Mouse (Mus musculus) liver, embryonic 12.5 days (tissue): ENCODE results near the gene Crocc. TPM values are rescaled to one million over a fixed set of nuclear protein-coding genes. Genes with fewer than 3 reads are reported as not detected.

Experiments used
- ATAC-seq: fragments of 200-750 bp; cut with Nextera tagmentation; 2 replicates; pipeline ENCODE4 v1.8.0; 2017; ENCODE audit warnings: moderate number of reproducible peaks, mild to moderate bottlenecking, moderate library complexity
- H3K27ac ChIP-seq: fragments of 300-500 bp; sonication (generic); 2 replicates; pipeline ENCODE4 v1.5.1; 2016; ENCODE audit warnings: mild to moderate bottlenecking
- H3K27me3 ChIP-seq: fragments of 300-500 bp; sonication (generic); replicated peaks from 2 replicates; pipeline ENCODE4 v1.6.1; 2016; ENCODE audit warnings: mild to moderate bottlenecking, moderate library complexity
- H3K36me3 ChIP-seq: fragments of 300-500 bp; sonication (generic); 2 replicates; pipeline ENCODE4 v1.6.1; 2016; ENCODE audit warnings: mild to moderate bottlenecking, moderate library complexity
- H3K4me1 ChIP-seq: fragments of 300-500 bp; sonication (generic); 2 replicates; pipeline ENCODE4 v1.6.1; 2016
- H3K4me2 ChIP-seq: fragments of 300-500 bp; sonication (generic); 2 replicates; pipeline ENCODE4 v1.6.1; 2016; ENCODE audit warnings: mild to moderate bottlenecking, moderate library complexity
- H3K4me3 ChIP-seq: fragments of 300-500 bp; sonication (generic); 2 replicates; pipeline ENCODE4 v1.5.1; 2016; ENCODE audit warnings: mild to moderate bottlenecking, moderate library complexity
- H3K9ac ChIP-seq: fragments of 300-500 bp; sonication (generic); 2 replicates; pipeline ENCODE4 v1.6.1; 2016; ENCODE audit warnings: mild to moderate bottlenecking, moderate library complexity
- H3K9me3 ChIP-seq: fragments of 300-500 bp; sonication (generic); replicated peaks from 2 replicates; pipeline ENCODE4 v1.6.1; 2016; ENCODE audit warnings: mild to moderate bottlenecking, moderate library complexity
- WGBS: fragments of 180-500 bp; shearing (Covaris S2); methylation state at CpG from one replicate; pipeline ENCODE4 v1.1.7; 2016; ENCODE audit not compliant: insufficient replicate concordance; 5-methylcytosine and 5-hydroxymethylcytosine counted together
- polyA plus RNA-seq: library from polyadenylated mRNA; unstranded; fragments of >200 nt; fragmentation: Nextera tagmentation; extraction: Ambion mirVana; gene quantifications from 2 replicates; pipeline ENCODE4 v1.2.1, GENCODE M21; 2016

The Crocc gene
- polyA plus RNA-seq, 1 experiment from 2014 or later = 2.0 TPM

DNA sequence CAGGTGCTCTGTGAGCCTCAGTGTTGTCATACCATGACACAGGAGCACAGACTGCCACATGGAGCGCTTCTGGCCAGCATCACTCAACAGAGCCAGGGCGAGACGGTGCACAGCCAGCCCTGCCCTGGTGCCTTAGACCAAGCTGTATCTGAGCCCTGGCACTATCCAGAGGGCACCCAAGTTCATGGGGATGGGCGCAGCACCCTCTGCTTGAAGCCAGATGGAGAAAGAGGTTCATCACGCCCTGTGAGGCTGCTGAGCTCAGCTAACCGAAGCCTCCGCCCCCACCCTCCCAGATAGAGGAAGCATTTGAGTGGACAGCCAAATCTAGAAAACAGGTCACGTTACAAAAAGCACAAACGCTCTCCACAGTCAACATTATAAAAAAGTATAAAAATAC lies 44.0 kb downstream of the Crocc start:
- Histone ChIP-seq H3K4me2 (no peak overlapping the region), H3K36me3 (peaks cover 4% of the 10 kb centered on the region; the same call in 1 of the 2 replicates), H3K9me3 (no peaks in the 10 kb centered on the region), H3K4me1 (no peaks in the 10 kb centered on the region), H3K27me3 (peaks cover 24% of the 10 kb centered on the region), H3K9ac (no peak overlapping the region), H3K4me3 (no peak overlapping the region), H3K27ac (no peak overlapping the region)
- WGBS = 66% methylated on average over 9 of the region's 9 CpGs
- no peak for ATAC-seq

DNA sequence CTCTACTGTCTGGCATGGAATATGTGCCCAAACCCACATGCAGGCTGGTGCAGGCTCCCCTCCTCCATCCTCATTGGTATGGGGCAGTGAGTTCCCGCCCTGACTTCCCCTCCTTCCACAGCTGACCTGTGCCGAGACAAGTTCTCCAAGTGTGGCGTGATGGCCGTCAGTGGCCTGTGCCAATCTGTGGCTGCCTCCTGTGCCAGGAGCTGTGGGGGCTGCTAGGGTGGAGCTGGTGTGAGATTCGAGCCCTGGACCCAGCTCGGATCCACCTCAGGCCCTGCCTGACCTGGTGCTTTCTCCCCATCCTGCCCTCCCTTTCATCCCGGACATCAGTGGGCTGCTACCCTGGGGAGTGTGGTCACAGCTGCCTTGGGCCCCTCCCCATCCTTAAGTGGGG lies 45.0 kb downstream of the Crocc start:
- no peaks in the 10 kb centered on the region for H3K9me3 ChIP-seq
- H3K4me2 ChIP-seq = no peak overlapping the region
- peaks cover 34% of the 10 kb centered on the region for H3K27me3 ChIP-seq
- no peak for ATAC-seq
- no peak overlapping the region for H3K4me3 ChIP-seq
- H3K4me1 ChIP-seq = peaks cover 9% of the 10 kb centered on the region; the same call in 1 of the 2 replicates
- 70% methylated on average over 7 of the region's 7 CpGs for WGBS
- H3K27ac ChIP-seq = no peak overlapping the region
- H3K36me3 ChIP-seq = peaks cover 4% of the 10 kb centered on the region; the same call in 1 of the 2 replicates
- H3K9ac ChIP-seq = no peak overlapping the region

DNA sequence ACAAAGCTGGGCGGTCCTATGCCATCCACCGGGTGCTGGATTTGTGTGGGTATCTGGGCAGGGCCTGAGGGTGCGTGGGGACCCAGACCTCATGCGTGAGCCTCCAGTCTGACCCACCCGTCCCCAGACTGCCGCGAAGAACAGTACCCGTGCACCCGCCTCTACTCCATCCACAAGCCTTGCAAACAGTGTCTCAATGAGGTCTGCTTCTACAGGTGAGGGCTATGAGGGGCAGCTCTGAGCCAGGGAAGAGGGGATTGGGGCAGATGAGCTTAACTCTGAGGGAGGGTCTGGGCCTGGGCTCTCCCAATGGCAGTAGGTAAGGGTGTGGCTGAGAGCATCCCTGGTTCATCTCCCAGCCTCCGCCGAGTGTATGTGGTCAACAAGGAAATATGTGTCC lies 45.5 kb downstream of the Crocc start:
- ATAC-seq = no peak

DNA sequence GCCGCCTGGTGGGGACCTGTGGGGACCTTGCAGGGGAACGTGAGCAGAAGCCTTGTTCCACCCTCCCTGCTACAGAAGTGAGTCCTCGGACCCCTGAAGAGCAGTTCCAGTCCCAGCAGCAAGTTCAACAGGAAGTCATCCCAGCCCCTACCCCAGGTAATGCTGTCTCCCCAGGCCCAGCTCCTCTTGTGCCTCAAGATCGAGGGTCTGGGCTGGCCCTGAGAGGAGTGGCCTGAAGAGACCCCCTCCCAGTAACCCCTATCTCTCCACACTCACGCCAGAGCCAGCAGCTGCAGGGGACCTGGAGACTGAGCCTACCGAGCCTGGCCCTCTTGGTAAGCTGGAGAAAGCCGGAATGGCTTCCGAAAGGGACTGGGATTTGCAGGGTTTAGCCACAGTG lies 46.2 kb downstream of the Crocc start:
- H3K27me3 ChIP-seq = peaks cover 45% of the 10 kb centered on the region
- 53% methylated on average over 8 of the region's 8 CpGs for WGBS
- H3K4me1 ChIP-seq = peaks cover 14% of the 10 kb centered on the region; the same call in 1 of the 2 replicates

More for the DNA sequence above, 45.5 kb downstream of the Crocc start:
- 75% methylated on average over 11 of the region's 11 CpGs for WGBS
- H3K4me2 ChIP-seq = no peak overlapping the region
- no peak overlapping the region for H3K27ac ChIP-seq
- no peaks in the 10 kb centered on the region for H3K9me3 ChIP-seq
- H3K36me3 ChIP-seq = peaks cover 4% of the 10 kb centered on the region; the same call in 1 of the 2 replicates
- H3K4me3 ChIP-seq = no peak overlapping the region
- peaks cover 14% of the 10 kb centered on the region; the same call in 1 of the 2 replicates for H3K4me1 ChIP-seq
- H3K9ac ChIP-seq = no peak overlapping the region
- peaks cover 39% of the 10 kb centered on the region for H3K27me3 ChIP-seq

DNA sequence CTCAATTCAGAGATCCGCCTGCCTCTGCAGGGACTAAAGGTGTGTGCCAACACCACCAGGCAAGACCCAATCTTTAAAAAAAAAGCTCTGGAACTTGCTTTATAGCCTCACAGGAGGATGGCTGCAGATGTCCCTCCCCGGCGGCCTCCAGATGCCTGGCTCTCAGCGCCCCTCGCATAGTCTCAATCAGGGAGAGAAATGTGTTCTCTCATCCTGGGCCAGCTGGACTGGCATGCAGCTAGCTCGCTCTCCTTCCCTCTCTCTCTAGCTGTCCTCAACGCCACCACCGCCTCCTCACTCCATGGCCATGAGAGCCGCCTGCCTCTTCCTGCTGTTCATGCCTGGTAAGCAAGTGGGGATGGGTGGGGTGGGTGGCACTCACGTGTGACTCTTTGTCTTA lies 47.8 kb downstream of the Crocc start:
- 71% methylated on average over 10 of the region's 10 CpGs for WGBS
- no peak overlapping the region for H3K9ac ChIP-seq
- H3K4me2 ChIP-seq = no peak overlapping the region

More for the DNA sequence above, 46.2 kb downstream of the Crocc start:
- Histone ChIP-seq H3K4me2 (no peak overlapping the region), H3K27ac (no peak overlapping the region), H3K9me3 (no peaks in the 10 kb centered on the region), H3K36me3 (peaks cover 4% of the 10 kb centered on the region; the same call in 1 of the 2 replicates), H3K4me3 (no peak overlapping the region), H3K9ac (no peak overlapping the region)
- ATAC-seq = no peak

DNA sequence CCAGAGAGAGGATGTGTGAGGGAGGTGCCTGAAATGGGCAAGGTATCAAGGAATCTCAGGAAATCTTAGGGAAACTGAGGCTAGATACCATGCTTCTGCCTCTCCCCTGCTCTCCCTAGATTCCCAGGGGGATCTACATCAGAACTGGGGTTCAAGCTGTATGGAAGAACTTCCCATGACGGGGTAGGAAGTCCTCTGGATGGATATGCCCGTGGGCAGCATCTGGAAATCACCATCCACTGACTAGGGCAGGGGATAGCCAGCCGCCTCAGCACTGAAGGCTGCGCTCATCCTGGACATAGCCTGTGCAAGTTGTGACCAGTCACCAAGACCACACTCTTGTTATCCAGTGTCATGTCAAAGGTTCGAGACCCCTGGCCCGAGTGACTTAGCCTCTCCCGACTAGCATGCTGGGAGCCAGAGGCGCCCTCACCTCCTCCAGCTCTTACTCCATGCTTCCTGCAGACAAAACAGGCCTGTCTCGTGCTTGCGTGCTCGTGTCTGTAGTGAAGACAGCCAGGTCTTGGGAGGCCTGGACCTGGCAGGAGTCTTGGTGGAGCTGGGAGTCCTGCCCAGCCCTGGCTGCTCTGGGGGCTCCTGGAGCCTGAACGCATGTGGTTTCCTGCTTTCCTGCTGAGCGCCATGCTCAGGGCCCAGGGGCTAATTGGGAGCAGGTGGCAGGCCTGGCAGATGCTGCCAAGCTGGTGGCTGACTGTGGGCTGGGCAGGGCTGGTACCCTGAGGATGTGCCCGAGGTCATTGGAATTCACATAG lies 48.6 kb downstream of the Crocc start:
- peaks cover 15% of the 10 kb centered on the region for H3K36me3 ChIP-seq
- H3K27me3 ChIP-seq = peaks cover 45% of the 10 kb centered on the region
- ATAC-seq = no peak
- H3K4me3 ChIP-seq = peak overlapping the region; percentile 47
- H3K9ac ChIP-seq = no peak overlapping the region
- H3K4me1 ChIP-seq = peaks cover 27% of the 10 kb centered on the region
- no peaks in the 10 kb centered on the region for H3K9me3 ChIP-seq
- H3K27ac ChIP-seq = no peak overlapping the region
- WGBS = 60% methylated on average over 14 of the region's 14 CpGs
- peak overlapping the region; percentile 68 for H3K4me2 ChIP-seq

More for the DNA sequence above, 47.8 kb downstream of the Crocc start:
- Histone ChIP-seq H3K27ac (no peak overlapping the region), H3K4me3 (no peak overlapping the region), H3K4me1 (peaks cover 27% of the 10 kb centered on the region), H3K9me3 (no peaks in the 10 kb centered on the region), H3K36me3 (peaks cover 9% of the 10 kb centered on the region), H3K27me3 (peaks cover 45% of the 10 kb centered on the region)
- ATAC-seq = no peak

DNA sequence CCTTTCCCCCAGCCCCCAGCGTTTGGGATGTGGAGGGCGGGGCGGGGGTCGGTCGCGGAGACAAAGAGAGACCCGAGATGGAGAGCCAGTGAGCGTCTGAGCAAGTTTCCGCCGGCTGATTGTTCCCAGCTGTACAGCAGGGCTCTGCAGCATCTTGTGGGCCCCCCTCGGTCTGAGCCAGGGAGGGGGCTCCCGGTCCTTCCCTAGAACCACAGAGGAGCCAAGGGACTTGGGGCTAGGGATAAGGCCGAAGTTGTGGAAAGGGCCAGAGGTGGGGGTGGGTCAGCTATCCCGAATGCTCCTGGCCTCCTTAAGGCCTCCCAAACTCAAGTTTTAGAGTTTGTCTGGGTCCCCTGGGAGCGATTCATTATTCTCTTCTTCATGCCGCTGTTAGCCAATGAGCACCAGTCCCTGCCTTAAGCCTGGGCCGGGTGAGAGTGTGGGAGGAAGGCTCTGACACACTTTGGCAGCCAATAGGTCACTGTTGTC lies 49.4 kb downstream of the Crocc start:
- H3K4me2 ChIP-seq = peak overlapping the region; percentile 68
- H3K4me3 ChIP-seq = peak overlapping the region; percentile 47
- H3K27me3 ChIP-seq = peaks cover 45% of the 10 kb centered on the region
- peak overlapping the region; percentile 37; the same call in 1 of the 2 replicates for H3K9ac ChIP-seq
- H3K9me3 ChIP-seq = no peaks in the 10 kb centered on the region
- no peak for ATAC-seq
- peaks cover 22% of the 10 kb centered on the region for H3K36me3 ChIP-seq
- H3K27ac ChIP-seq = no peak overlapping the region
- 19% methylated on average over 17 of the region's 17 CpGs for WGBS
- H3K4me1 ChIP-seq = peaks cover 27% of the 10 kb centered on the region

DNA sequence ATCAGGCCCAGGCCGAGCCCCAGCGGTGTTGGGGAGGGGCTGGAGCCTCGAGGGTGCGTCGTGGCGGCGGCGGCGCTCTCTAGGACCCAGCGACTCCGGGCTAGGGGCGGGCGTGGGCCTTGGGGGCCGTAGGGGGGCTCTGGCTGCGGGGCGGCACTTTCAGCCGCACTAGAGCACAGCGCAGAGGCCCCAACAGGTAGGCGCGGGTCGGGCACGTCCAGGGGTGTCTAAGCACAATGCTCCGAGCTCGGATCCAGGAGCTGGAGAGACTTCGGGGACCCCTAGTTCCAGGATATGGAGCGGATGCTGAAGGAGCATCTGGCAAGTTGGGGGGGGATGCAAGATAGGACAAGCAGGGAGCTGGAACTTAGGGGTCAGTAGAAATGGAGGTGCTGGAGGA lies 49.8 kb downstream of the Crocc start:
- ATAC-seq = no peak
- Histone ChIP-seq H3K27me3 (peaks cover 45% of the 10 kb centered on the region), H3K27ac (0 out of 2 replicates have a peak overlapping the region, but pooled peaks have one; percentile 7), H3K9ac (peak overlapping the region; percentile 37; the same call in 1 of the 2 replicates), H3K4me1 (peaks cover 27% of the 10 kb centered on the region), H3K4me2 (peak overlapping the region; percentile 68), H3K36me3 (peaks cover 27% of the 10 kb centered on the region), H3K9me3 (no peaks in the 10 kb centered on the region), H3K4me3 (peak overlapping the region; percentile 47)
- 4% methylated on average over 26 of the region's 26 CpGs for WGBS

DNA sequence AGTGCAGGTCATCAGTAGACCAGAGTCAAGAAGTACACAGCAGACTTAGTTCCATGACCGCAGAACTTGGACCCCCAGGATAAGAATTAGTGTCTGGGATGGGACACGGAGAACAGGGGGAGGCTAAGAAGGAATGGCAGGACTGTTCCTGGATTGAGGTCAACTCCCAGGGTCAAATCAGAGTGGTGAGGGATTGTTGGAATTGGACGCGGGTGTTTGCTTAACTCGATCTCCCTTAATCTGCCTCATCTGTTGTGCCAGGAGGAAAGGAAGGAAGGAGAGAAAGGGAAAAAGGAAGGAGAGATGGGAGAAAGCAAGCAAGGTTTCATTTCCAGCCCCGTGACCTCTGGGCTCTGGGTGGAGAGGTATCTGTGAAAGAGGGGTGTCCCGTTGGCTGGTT lies 50.2 kb downstream of the Crocc start, which contains the start of gene Mfap2:
Gene Mfap2, plus strand, starts transcription at position 301 of the 400 bp plus-strand sequence.
- peaks cover 45% of the 10 kb centered on the region for H3K27me3 ChIP-seq
- H3K27ac ChIP-seq = 0 out of 2 replicates have a peak within 1 kb of the TSS, but pooled peaks have one; percentile 7
- H3K4me3 ChIP-seq = peak within 1 kb of the TSS; percentile 47
- peak within 1 kb of the TSS; percentile 37; the same call in 1 of the 2 replicates for H3K9ac ChIP-seq
- peaks cover 27% of the 10 kb centered on the region for H3K4me1 ChIP-seq
- no peak for ATAC-seq
- H3K9me3 ChIP-seq = no peaks in the 10 kb centered on the region
- 18% methylated on average over 7 of the region's 7 CpGs for WGBS
- H3K36me3 ChIP-seq = peaks cover 28% of the 10 kb centered on the region
- H3K4me2 ChIP-seq = peak within 1 kb of the TSS; percentile 68

DNA sequence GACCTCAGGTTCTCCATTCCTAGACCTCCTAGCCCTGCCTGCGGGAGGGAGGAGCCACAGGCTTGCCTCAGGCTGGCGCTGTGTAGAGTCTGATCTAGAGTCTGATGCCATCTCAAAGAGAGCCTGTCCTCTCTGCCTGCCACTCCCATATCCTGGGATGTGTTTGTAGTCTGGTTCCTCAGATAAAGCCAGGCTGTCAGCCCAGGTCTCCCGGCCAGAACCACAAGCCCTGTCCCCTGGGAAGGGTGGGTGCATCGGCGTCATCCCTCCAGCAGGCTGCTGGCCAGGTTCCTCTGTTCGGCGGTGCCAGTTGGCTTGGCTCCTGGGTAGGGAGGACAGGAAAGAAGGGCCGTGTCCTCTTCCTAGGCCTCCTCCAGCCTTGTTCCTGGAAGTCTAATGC lies 52.3 kb downstream of the Crocc start:
- peak; percentile 85 for ATAC-seq
- Histone ChIP-seq H3K4me1 (peaks cover 27% of the 10 kb centered on the region), H3K4me3 (no peak overlapping the region), H3K9me3 (no peaks in the 10 kb centered on the region), H3K9ac (no peak overlapping the region), H3K27ac (peak overlapping the region; percentile 19; the same call in 1 of the 2 replicates), H3K27me3 (peaks cover 38% of the 10 kb centered on the region), H3K4me2 (peak overlapping the region; percentile 15; the same call in 1 of the 2 replicates), H3K36me3 (peaks cover 48% of the 10 kb centered on the region)
- WGBS = 42% methylated on average over 8 of the region's 8 CpGs

DNA sequence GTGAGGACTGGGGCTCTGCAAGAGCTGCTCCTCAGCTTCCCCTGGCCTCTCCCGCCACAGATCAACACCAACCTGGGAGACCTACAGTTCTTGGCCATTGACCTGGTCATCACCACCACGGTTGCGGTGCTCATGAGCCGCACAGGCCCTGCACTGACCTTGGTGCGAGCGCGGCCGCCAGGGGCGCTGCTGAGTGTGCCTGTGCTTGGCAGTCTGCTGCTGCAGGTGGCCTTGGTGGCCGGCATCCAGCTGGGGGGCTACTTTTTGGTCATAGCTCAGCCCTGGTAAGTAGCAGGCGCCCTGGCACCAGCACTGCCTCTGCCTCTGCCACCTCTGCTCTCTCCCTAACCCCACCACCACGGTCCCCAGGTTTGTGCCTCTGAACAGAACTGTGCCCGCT lies 54.4 kb downstream of the Crocc start:
- no peak for ATAC-seq
- no peak overlapping the region for H3K4me3 ChIP-seq
- H3K9me3 ChIP-seq = no peaks in the 10 kb centered on the region
- peaks cover 25% of the 10 kb centered on the region for H3K4me1 ChIP-seq
- H3K9ac ChIP-seq = no peak overlapping the region
- no peak overlapping the region for H3K4me2 ChIP-seq
- H3K27ac ChIP-seq = peak overlapping the region; percentile 36; the same call in 1 of the 2 replicates
- H3K27me3 ChIP-seq = peaks cover 17% of the 10 kb centered on the region
- WGBS = 77% methylated on average over 13 of the region's 13 CpGs
- H3K36me3 ChIP-seq = peaks cover 68% of the 10 kb centered on the region

DNA sequence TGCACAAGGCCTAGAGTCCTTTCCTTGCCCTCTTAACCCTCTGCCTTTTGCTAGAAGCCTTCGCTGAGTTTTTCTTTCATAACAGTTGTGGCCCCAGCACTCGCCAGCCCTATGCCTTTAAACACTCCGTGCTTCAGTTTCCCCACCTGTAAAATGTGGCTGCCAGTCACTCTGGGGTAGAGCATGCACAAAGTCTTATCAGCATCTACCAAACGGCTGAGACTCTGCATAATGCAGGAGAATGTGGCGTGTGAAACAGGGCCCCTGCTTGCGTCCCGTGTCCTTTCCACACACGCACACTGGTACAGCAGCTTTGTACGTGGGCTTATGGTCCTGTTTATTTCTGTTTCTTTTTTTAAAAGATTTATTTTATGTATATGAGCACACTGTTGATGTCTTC lies 63.5 kb downstream of the Crocc start:
- 39% methylated on average over 9 of the region's 9 CpGs for WGBS
- H3K27me3 ChIP-seq = no peaks in the 10 kb centered on the region
- H3K4me2 ChIP-seq = 0 out of 2 replicates have a peak overlapping the region, but pooled peaks have one; percentile 4
- peak; percentile 66 for ATAC-seq
- H3K9me3 ChIP-seq = no peaks in the 10 kb centered on the region
- no peak overlapping the region for H3K4me3 ChIP-seq
- H3K36me3 ChIP-seq = peaks cover 93% of the 10 kb centered on the region
- peaks cover 16% of the 10 kb centered on the region for H3K4me1 ChIP-seq
- no peak overlapping the region for H3K27ac ChIP-seq
- H3K9ac ChIP-seq = no peak overlapping the region; the same call in 1 of the 2 replicates
